Mouse (Mus musculus): ENCODE data around the gene Tmem200a.

The Tmem200a gene

DNA sequence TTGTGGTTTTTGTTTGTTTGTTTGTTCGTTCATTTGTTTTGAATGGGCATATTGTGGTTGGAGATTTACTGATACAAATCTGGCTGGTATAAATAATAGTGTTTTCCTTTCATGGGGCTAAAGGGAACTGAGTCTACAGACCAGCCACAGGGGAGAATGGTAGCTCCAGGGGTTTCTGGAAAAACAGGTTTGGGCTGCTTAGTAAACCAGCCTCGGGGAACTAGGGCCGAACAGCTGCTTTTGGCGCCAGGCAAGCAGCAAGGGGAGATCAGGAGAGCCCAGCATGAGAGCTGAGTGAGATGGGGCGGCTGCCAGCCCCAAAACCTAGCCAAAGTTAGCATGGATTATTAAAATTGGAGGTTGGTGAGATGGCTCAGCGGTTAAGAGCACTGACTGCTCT lies 191.6 kb downstream of the Tmem200a start:
- DNase-seq (ENCODE audit: low spot score in 2 of 2): peak; percentile 9 to 33

DNA sequence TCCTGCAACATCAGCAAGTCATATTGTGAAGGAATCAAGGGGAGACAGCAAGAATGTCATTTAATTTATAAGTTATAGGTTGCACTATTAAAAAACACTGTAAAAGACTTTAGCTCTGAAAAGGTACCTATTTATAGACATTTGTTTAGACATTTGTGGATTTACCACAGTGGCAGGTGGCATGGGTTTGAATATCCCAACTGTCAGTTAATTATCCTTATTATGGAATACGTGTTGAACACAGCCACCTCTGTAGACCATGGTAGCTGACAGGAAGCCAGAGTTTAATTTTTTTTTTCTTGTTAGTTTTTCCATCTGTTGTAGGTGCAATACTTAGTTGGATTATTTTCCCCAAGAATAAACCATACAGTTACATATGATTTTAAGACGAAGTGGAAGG lies 194.3 kb downstream of the Tmem200a start:
- no peak for DNase-seq (ENCODE audit: low spot score in 2 of 2)

DNA sequence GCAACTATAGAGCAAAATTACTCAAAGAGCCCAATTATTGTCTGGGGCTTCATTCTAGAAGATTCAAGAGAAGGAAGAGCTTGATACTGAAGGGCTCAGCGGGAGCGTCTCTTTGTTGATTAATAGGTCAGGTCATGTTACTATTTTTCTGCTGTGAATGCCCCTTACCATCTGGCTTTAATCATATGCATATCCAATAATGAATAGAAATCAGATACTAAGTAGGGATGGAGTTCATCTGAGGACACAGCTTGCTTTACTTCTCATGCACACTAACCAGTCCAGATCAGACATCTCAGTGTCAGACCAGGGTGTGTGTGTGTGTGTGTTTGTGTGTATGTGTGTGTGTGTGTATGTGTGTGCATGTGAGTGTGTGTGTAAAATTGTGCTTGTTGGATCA lies 201.1 kb downstream of the Tmem200a start:
- DNase-seq (ENCODE audit: low spot score in 2 of 2): no peak

- no peak for DNase-seq (ENCODE audit: low spot score in 2 of 2)
These were observed 202.0 kb downstream of the Tmem200a start for GRCm38 (mm10) chr10:25876809-25877208.

DNA sequence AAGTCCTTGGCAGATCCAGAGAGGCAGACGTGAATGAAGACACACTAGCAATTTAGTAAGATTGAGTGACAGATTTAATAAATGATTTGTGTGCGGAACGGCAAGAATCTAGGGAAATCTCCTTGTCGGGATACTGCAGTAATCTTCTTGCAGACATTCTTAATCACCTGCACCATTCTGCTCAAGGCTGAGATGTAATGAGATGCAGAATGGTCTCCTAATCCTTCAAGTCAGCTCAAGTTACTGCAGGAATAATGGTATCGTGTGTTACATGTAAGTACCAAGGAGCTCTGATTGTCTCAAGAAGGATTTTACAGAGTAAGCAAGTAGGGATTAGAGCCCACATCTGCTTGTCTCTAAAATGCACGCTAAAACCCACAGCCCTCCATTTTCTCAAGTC lies 210.1 kb downstream of the Tmem200a start:
- no peak for DNase-seq (ENCODE audit: low spot score in 2 of 2)
